Mouse (Mus musculus) embryonic facial prominence, embryonic 12.5 days (tissue): Measurements from ENCODE around the gene Spata5. TPM values are rescaled to one million over a fixed set of nuclear protein-coding genes. Genes with fewer than 3 reads are reported as not detected.

Experiments
- ATAC-seq: fragments of 200-750 bp; cut with Nextera tagmentation; 2 replicates; pipeline ENCODE4 v1.8.0; 2017; ENCODE audit not compliant: insufficient number of reproducible peaks, insufficient read depth, low FRiP score, low TSS enrichment
- H3K27ac ChIP-seq: fragments of 300-500 bp; sonication (generic); 2 replicates; pipeline ENCODE4 v1.5.1; 2016; ENCODE audit warnings: mild to moderate bottlenecking
- H3K27me3 ChIP-seq: fragments of 300-500 bp; sonication (generic); 2 replicates; pipeline ENCODE4 v1.6.1; 2016; ENCODE audit warnings: mild to moderate bottlenecking, moderate library complexity
- H3K36me3 ChIP-seq: fragments of 300-500 bp; sonication (generic); 2 replicates; pipeline ENCODE4 v1.6.1; 2016; ENCODE audit warnings: mild to moderate bottlenecking
- H3K4me1 ChIP-seq: fragments of 300-500 bp; sonication (generic); 2 replicates; pipeline ENCODE4 v1.6.1; 2016
- H3K4me2 ChIP-seq: fragments of 300-500 bp; sonication (generic); replicated peaks from 2 replicates; pipeline ENCODE4 v1.6.1; 2016; ENCODE audit warnings: mild to moderate bottlenecking, moderate library complexity
- H3K4me3 ChIP-seq: fragments of 300-500 bp; sonication (generic); 2 replicates; pipeline ENCODE4 v1.5.1; 2016; ENCODE audit warnings: mild to moderate bottlenecking
- H3K9ac ChIP-seq: fragments of 300-500 bp; sonication (generic); 2 replicates; pipeline ENCODE4 v1.6.1; 2016; ENCODE audit warnings: mild to moderate bottlenecking, moderate library complexity
- H3K9me3 ChIP-seq: fragments of 300-500 bp; sonication (generic); 2 replicates; pipeline ENCODE4 v1.6.1; 2016; ENCODE audit warnings: mild to moderate bottlenecking, moderate library complexity
- WGBS: fragments of 180-500 bp; shearing (Covaris S2); methylation state at CpG from one replicate; pipeline ENCODE4 v1.1.7; 2016; 5-methylcytosine and 5-hydroxymethylcytosine counted together
- polyA plus RNA-seq: library from polyadenylated mRNA; unstranded; fragments of >200 nt; fragmentation: Nextera tagmentation; extraction: Ambion mirVana; gene quantifications from 2 replicates; pipeline ENCODE4 v1.2.1, GENCODE M21; 2016

Spata5 gene
- 50.0 and 50.7 TPM in 2 replicates for polyA plus RNA-seq

DNA sequence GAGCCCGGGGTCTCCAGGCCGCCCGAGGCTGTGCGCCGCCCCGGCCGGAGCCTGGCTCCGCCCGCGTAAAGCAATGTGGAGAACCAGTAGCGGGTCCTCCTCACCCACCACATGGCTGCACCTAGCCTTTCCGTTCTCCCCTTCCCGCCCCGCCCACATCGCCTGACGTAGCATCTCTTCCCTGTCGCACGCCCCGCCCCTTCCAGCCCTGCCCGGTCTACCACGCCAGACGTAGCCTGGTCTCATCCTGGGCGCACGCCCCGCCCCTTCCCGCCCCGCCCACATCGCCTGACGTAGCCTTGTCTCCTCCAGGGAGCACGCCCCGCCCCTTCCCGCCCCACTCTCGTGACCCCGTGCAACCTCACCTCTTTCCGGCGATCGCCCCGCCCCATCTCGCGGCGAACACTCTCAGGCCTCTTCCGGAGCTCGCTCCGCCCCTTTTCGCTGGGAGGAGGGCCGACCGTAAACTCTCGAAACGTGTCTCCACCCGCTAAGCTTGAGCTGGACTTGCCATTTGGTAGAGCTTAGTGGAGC lies at the start of gene Spata5:
TSS of gene Spata5 (plus strand) at position 439 of the 534 bp plus-strand sequence.
- Histone ChIP-seq H3K27ac (peak within 1 kb of the TSS; percentile 93), H3K4me2 (peak within 1 kb of the TSS; percentile 85), H3K27me3 (no peaks in the 10 kb centered on the region), H3K9me3 (no peaks in the 10 kb centered on the region), H3K4me3 (peak within 1 kb of the TSS; percentile 98), H3K9ac (peak within 1 kb of the TSS; percentile 83), H3K4me1 (peaks cover 16% of the 10 kb centered on the region), H3K36me3 (no peaks in the 10 kb centered on the region)
- WGBS: 3% methylated on average over 41 of the region's 50 CpGs
- ATAC-seq: peak; percentile 95

DNA sequence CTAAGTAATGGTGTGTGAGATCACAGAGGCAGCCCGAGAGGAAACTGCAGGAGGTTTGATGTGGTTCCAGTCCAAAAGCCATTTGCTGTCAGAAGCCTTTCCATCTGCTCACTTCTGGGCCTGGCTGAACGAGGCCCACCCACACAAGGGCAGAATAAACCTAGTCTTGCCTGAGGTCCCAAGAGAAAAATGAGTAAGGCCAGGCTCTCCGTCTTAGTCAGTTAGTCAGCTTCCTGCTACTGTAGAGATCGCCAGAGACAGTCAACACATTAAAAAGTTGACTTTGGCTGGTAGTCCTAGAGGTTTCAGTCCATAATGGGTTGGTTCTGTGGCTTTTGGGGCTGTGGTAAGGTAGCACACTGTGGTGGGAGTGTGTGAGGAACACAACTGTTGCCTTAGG lies 49.3 kb upstream of the Spata5 start:
- Histone ChIP-seq H3K9me3 (no peaks in the 10 kb centered on the region), H3K27ac (no peak overlapping the region), H3K4me2 (no peak overlapping the region), H3K4me1 (no peaks in the 10 kb centered on the region), H3K36me3 (no peaks in the 10 kb centered on the region), H3K4me3 (no peak overlapping the region), H3K27me3 (no peaks in the 10 kb centered on the region), H3K9ac (no peak overlapping the region)
- no peak for ATAC-seq
- 64% methylated on average over 4 of the region's 4 CpGs for WGBS

DNA sequence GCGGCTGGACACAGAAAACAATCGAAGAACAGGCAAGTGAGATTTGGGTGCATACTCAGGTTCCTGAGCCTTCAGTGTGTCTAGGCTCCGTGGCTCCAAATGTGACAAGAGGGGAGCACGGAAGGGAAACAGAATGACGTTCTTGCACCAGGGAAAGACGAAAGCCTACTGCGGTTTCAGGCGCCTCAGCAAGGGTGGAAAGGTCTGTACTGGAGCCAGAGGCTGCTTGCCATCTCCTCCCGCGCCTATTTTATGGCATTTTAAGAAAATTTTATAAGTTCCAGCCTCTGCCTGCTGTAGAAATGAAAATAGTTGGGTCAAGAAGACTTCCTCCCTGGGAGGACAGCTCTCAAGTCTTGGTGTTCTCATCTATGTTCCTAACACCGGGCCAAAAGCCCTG lies 46.0 kb upstream of the Spata5 start:
- Histone ChIP-seq H3K27me3 (no peaks in the 10 kb centered on the region), H3K36me3 (no peaks in the 10 kb centered on the region), H3K9me3 (no peaks in the 10 kb centered on the region), H3K4me3 (no peak overlapping the region), H3K9ac (no peak overlapping the region), H3K27ac (no peak overlapping the region), H3K4me1 (no peaks in the 10 kb centered on the region), H3K4me2 (no peak overlapping the region)
- ATAC-seq: no peak
- WGBS: 84% methylated on average over 11 of the region's 11 CpGs

DNA sequence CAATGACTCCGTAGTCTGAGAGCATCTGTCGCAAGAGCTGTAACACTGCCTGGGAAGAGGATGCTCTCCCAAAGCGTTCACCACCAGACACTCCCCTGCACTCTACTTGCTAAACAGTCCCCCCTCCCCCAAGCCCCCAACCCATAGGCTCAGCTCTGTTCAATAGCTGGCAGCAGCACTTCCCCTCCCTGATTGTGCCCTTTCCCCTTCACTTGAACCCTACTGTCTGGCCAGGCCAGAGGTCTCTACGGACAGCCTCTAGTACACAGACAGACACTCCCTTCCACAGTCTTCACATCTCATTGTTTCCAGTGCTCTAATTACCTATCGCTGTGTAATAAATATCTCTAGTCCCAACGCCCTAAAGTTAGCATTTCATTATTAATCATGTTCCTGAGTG lies 41.8 kb upstream of the Spata5 start:
- H3K4me3 ChIP-seq: no peak overlapping the region
- no peaks in the 10 kb centered on the region for H3K36me3 ChIP-seq

DNA sequence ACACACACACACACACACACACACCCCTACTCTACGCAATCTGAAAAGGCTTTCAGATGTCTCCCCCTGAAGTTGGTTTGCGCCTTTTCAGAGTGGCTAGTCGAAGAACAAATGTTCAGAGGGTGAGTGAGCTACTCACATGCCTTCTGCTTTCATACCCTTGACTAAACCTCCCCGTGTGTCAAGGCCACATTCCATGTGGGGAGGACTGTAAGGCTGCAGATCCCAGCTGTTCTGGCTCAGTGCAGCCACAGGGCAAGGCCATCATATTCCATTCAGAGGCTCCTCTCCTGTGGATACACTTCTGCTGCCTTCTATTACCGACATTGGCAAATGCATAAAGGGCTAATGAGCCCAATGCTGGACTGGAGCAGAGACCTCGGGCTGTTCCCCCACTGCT lies 41.3 kb upstream of the Spata5 start:
- Histone ChIP-seq H3K27me3 (no peaks in the 10 kb centered on the region), H3K9ac (no peak overlapping the region), H3K27ac (no peak overlapping the region), H3K4me2 (no peak overlapping the region), H3K9me3 (no peaks in the 10 kb centered on the region), H3K4me1 (peaks cover 3% of the 10 kb centered on the region; the same call in 1 of the 2 replicates), H3K4me3 (no peak overlapping the region), H3K36me3 (no peaks in the 10 kb centered on the region)
- ATAC-seq: no peak; the same call in 1 of the 2 replicates
- WGBS: 65% methylated on average over 6 of the region's 6 CpGs

More for the DNA sequence above, 41.8 kb upstream of the Spata5 start:
- Histone ChIP-seq H3K9me3 (no peaks in the 10 kb centered on the region), H3K27me3 (no peaks in the 10 kb centered on the region), H3K9ac (no peak overlapping the region), H3K4me2 (no peak overlapping the region), H3K27ac (no peak overlapping the region), H3K4me1 (no peaks in the 10 kb centered on the region)
- WGBS: 77% methylated on average over 6 of the region's 6 CpGs
- 0 out of 2 replicates have a peak, but pooled peaks have one; percentile 38 for ATAC-seq

DNA sequence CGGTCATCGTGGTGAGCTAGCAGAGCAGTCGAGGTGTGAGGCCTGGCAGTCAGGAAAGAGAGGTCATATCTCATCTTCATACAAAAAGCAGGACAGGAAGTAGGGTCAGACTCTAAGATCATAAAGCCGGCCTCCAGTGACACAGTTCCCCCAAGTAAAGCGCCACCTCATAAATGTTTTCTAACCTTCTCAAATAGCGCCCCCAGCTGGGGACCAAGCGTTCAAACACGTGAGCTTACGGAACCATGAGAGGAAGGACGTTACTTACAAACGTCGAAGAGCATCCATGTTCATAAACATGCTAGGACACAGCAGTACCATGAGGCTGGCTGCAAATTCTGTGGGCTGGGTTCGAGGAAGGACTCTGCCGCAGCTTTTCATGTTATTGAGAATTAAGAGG lies 40.5 kb upstream of the Spata5 start:
- Histone ChIP-seq H3K27me3 (no peaks in the 10 kb centered on the region), H3K9ac (no peak overlapping the region), H3K4me3 (no peak overlapping the region), H3K36me3 (no peaks in the 10 kb centered on the region), H3K27ac (no peak overlapping the region), H3K9me3 (no peaks in the 10 kb centered on the region), H3K4me1 (peaks cover 7% of the 10 kb centered on the region), H3K4me2 (no peak overlapping the region)
- ATAC-seq: no peak
- WGBS: 82% methylated on average over 14 of the region's 14 CpGs

DNA sequence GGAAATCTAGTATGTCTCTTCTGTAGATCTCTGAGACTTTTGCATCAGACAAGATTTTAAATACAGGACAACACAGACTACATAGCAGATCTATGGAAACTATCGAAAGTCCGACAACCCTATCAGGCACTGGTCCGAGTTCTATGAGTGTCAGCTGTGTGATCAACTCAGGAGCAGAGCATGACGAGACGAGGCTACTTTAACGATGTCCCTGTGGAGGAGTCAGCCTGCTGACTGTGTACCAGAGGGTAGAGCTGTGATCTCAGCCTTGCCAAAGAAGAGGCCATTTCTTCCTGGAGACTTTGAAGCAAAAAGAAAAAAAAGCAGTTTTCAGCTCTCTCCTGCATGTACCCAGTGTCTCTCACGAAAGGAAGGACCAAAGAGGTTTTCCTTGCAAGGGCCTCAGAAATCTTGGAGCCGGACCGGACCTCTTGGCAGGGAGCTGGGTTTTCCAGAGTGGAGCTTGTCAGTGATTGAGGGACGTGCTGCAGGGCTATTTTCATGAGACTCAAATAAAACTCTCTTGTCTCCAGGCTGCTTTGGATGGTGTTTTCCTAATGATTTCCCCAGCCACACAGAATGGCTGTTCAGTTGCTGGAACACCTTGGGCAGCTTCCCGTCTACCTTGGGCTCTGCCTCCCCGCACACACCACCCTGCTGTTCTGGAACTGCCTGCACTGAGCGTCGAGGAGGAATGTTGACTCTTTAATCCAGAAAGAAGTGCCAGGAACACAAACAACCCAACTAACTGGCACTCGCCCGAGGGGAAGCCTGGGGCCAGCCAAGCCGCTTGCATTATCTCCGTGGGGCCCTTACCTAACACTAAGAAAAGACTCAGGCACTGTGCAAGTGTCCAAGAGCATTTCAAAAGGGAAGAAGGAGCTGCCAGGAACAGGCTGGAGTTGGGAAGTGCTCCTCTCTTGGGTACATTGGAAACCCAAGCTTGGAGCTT lies 39.5 kb upstream of the Spata5 start:
- H3K36me3 ChIP-seq: no peaks in the 10 kb centered on the region
- no peak overlapping the region for H3K4me2 ChIP-seq
- no peaks in the 10 kb centered on the region for H3K9me3 ChIP-seq
- 71% methylated on average over 18 of the region's 18 CpGs for WGBS
- no peak overlapping the region for H3K9ac ChIP-seq
- no peak for ATAC-seq
- peaks cover 7% of the 10 kb centered on the region for H3K4me1 ChIP-seq
- H3K4me3 ChIP-seq: no peak overlapping the region
- no peak overlapping the region for H3K27ac ChIP-seq
- no peaks in the 10 kb centered on the region for H3K27me3 ChIP-seq

DNA sequence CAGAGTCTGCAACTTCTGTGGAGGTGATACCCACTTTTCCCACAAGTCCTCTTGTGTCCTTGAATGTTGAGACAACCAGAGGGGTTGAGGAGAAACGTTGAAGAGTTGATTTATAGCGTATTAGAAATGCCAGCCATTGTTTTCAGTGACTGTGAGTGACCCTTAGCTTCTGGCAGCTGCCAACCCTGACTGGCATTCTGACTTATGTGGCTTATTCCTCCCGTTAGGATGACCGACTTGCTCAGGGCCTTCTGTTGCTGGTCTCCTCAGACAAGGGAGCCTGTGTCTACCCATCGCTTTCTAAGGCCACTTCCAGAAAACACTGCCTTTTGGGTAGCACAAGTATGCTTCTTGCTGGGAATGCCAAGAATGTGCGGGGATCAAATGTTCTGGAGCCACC lies 38.2 kb upstream of the Spata5 start:
- no peak for ATAC-seq
- WGBS: 59% methylated on average over 6 of the region's 6 CpGs
- Histone ChIP-seq H3K4me3 (no peak overlapping the region), H3K9ac (no peak overlapping the region), H3K9me3 (no peaks in the 10 kb centered on the region), H3K27ac (no peak overlapping the region), H3K36me3 (no peaks in the 10 kb centered on the region), H3K27me3 (no peaks in the 10 kb centered on the region), H3K4me1 (peaks cover 7% of the 10 kb centered on the region), H3K4me2 (no peak overlapping the region)

DNA sequence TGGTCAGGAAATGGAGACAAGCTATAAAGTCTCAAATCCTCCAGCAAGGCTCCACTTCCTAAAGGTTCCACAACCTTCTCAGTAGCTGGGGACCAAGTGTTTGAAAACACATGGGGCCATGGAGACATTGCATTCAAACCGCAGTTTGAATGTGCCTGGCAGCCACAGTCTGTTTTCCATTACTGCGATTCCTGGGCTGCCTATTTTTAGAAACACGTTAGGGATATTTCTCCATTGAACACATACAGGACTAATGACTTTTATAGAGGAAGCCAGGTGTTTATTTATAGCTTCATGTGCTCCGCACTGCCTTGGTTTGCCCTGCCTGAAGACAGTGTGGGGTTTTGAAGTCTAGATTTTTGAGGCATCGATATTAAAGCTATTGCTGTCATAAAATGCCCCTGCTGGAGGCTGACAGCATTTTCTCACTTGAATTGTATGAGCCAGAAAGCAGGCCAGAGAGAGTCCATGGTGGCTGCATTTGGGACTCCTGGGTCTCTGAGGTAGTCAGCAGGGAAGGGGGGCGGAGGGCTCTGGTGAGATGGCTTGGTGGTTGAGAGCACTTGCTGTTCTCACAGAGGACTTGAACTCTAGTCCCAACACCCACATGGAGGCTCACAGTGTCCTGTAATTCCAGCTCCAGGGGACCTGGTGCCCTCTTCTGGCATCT lies 36.5 kb upstream of the Spata5 start:
- Histone ChIP-seq H3K9me3 (no peaks in the 10 kb centered on the region), H3K27ac (peak overlapping the region; percentile 78), H3K4me2 (no peak overlapping the region), H3K36me3 (no peaks in the 10 kb centered on the region), H3K9ac (no peak overlapping the region), H3K4me3 (no peak overlapping the region), H3K27me3 (no peaks in the 10 kb centered on the region), H3K4me1 (peaks cover 7% of the 10 kb centered on the region)
- WGBS: 55% methylated on average over 6 of the region's 6 CpGs
- no peak for ATAC-seq

DNA sequence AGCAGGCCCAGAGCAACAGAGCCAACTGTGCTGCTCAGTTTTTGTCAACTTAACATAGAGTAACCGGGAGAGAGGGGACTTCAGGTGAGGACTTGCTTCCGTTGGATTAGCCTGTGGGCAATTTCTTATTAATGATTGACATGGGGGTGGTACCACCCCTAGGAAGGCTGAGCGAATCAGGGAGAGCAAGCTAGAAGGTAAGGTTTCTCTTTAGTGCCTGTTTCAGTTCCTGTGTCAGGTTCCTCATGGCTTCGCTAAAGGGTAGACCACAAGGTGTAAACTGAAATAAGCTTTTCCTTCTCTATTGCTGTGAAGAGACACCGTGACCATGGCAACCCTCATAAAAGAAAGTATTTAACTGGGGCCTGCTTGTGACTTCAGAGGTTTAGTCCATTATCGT lies 32.4 kb upstream of the Spata5 start:
- Histone ChIP-seq H3K4me3 (no peak overlapping the region), H3K4me1 (peaks cover 7% of the 10 kb centered on the region), H3K9ac (no peak overlapping the region), H3K36me3 (no peaks in the 10 kb centered on the region), H3K27ac (no peak overlapping the region), H3K27me3 (no peaks in the 10 kb centered on the region), H3K9me3 (no peaks in the 10 kb centered on the region), H3K4me2 (no peak overlapping the region)
- no peak for ATAC-seq
- 91% methylated on average over 6 of the region's 6 CpGs for WGBS

DNA sequence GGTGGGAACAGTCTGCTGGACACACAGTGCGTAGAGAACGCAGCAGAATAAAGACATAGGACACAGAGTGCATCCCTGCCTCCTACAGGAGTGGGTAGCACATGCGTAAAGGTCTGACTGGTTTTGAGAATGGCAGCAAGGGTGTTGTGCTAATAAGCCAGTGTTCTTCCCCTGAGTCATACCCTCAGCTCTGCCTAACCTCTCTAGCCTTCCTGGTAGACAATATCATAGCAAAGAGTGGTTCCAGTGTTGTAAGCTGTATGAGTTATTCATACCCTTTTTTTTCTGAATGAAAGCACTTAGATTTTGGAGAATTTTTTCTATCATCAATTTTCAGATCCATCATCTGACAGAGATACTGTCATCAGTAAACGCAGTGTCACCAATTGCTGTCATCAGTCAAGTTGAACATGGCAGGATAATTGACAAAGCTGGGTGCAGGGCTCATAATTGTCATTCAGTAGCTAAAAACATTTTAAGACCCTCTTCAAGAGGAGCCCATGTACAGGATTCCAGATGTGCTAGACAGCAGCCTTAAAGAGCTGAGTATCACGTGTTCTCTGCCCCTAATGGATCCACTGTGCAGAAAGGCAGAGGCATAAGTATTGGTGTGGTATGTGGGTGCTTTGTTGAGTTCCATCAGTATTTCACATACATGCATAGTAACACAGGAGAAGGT lies 22.6 kb upstream of the Spata5 start:
- Histone ChIP-seq H3K36me3 (no peaks in the 10 kb centered on the region), H3K4me2 (no peak overlapping the region), H3K4me1 (peaks cover 8% of the 10 kb centered on the region; the same call in 1 of the 2 replicates), H3K27me3 (no peaks in the 10 kb centered on the region), H3K9me3 (no peaks in the 10 kb centered on the region), H3K4me3 (no peak overlapping the region), H3K27ac (no peak overlapping the region), H3K9ac (no peak overlapping the region)
- ATAC-seq: no peak
- WGBS: 84% methylated on average over 5 of the region's 5 CpGs
